Mouse (Mus musculus): ENCODE results near the gene Fcho1.

The Fcho1 gene

DNA sequence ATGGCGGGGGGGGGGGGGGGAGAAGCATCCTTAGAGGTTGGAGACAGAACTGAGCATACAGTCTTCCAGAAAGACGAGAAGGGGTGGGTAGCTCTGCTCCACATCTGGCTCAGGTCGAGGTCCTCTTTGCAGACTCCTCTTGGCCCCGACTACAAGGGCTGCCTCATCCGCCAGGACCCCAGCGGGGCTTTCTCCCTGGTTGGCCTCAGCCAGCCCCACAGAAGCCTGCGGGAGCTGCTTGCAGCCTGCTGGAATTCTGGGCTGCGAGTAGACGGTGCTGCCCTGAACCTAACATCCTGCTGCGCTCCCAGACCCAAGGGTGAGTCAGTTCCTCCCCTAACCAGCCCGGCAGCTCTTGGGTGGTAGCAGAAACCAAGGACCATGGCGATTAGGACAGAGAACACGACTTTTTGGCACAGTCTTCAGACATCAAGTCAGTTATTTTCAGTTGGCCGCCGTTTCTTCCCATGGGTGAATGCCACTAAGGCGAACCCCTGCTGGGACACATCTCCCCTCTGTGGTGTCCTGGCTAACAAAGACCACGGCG, 44.1 kb downstream of the Fcho1 start:
- DNase-seq: no peak

DNA sequence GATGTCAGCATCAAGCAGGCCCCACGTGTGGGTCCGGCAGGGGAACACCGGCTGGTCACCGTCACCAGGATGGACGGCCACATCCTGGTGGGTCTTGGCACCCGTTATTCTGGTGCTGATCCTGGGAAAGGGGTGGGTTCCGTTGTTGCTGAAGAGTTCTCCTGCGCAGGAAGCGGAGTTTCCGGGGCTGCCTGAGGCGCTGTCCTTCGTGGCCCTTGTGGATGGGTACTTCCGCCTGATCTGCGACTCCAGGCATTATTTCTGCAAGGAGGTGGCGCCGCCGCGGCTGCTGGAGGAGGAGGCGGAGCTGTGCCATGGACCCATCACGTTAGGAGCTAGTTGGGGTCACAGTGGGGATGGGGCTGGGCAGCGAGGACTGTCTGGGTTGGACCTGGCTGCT, 45.0 kb downstream of the Fcho1 start:
- no peak for DNase-seq

DNA sequence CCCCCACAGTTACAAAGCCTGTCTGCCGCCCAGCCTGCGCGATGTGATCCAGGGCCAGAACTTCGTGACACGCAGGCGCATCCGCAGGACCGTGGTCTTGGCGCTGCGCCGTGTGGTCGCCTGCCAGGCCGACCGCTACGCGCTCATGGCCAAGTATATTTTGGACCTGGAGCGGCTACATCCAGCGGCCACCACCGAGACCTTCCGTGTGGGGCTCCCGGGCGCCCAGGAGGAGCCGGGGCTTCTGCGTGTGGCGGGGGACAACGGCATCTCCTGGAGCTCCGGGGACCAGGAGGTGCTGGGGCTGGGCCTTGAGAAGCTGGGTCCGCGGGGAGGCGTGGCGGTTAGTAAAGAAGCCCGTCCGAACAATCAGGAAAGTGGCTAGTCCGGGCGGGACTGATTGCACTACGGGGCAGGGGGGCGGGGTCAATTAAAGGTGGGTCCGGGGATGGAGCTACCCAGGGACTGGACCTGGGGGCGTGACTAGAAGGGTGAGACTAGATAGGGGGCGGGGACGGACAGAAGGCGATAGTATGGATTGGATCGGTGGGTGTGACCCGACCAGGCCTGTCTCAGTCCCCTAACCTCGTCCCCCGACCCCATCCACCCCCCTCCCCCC, 45.9 kb downstream of the Fcho1 start:
- DNase-seq: no peak

DNA sequence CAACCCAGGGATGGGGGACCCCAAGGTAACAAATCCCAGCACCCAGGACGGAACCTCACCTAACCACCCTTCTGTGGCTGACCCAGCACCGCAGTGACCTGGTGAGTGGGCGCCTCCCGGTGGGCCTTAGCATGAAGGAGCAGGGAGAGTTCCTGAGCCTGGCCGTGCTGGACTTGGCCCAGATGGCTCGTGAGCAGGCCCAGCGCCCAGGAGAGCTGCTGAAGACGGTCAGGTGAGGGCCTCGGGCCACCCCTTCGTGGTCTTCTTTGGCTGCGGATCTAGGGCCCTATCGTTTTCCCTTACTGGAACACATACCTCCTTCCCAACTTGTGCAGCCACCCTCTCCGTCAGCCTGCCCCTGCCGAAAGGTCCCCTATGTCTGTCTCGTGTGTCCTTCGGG, 46.4 kb downstream of the Fcho1 start:
- DNase-seq: no peak

DNA sequence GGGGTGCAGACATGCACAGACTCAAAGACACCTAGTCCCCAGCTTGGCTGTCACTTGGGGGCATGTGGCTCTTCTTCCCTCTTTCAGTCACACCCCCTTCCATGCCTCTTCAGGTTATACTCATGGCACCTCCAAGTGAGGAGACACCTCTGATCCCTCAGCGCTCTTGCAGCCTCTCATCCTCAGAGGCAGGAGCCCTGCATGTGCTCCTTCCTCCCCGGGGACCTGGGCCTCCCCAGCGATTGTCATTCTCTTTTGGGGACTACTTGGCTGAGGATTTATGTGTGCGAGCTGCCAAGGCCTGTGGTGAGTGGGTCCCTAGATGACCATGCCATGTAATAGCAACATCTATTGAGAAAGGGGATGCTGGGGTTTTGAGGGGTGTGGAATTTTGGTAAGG, 47.3 kb downstream of the Fcho1 start:
- no peak for DNase-seq

DNA sequence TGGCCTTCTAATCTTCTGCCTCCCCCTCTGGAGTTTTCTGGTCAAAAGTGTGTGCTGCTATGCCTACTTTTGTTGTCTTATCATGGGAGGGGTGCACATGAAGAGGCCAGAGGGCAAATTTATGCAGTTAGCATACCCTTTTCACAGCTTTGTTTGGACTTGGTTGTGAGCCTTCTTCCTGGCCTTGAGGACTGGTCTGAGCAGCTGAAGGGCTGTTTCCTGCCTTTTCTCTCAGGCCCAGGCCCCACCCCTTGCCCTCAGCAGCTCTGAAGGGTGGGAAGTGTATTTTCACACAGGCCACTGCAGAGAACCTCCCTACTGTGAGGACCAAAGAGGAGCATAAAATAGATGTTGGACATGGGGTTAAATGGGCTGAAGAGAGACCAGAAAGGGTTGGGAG, 48.0 kb downstream of the Fcho1 start:
- DNase-seq: peak; percentile 14

DNA sequence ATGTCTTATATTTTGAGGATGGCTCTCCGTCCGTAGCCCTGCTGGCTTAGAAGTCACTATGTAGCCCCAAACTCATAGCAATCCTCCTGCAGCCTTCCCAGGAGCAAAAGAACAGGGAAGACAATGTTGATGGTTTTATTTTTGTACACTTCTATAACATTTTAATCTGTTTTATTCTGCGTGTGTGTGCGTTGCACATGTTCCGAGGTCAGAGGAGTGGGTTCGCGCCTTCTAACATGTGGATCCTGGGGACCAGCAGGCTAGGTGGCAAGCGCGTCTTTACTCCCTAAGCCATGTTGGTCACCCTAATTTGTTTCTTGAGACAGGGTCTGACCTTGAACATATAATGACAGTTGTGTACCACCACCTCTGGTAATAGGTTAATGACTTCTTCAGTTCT, 48.7 kb downstream of the Fcho1 start:
- DNase-seq: peak; percentile 25

DNA sequence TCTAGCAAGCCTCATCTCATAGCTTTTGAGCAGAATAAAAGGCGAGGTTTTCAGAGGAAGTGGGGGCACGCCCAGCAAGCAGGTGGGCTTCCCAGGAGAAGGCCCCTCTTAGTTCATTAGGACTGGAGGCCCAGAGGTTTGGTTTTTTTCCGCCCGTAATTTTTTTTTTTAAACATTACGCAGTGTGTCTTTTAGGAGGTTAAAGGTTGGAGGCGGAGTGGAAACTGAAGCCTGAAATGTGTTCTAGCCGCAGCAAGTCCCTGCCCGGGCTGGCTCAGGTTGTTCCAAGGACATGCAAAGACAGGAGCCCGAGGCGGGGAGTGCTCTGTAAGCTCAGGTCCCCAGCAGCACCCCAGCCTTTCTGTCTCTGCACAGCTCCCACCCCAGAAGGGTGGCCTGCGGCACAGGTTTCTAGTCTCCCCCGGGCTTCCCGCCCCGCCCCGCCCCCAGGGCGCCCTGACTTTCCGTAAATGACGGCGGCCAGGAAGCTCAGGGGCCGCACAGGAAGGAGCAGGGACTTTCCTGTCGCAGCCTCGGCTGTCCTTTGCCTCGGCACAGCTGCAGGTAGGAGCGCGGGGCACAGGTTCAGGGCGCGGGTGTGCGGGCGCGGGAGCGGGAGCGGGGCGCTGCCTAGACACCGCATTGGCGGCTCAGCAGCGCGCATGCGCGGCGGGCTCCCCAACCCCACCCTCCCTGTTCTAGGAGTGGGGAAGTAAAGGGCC, 49.3 kb downstream of the Fcho1 start, which contains the start of gene Jak3:
Jak3 (plus strand) TSS at position 277 of the 722 bp plus-strand sequence.
- DNase-seq: peak; percentile 74

DNA sequence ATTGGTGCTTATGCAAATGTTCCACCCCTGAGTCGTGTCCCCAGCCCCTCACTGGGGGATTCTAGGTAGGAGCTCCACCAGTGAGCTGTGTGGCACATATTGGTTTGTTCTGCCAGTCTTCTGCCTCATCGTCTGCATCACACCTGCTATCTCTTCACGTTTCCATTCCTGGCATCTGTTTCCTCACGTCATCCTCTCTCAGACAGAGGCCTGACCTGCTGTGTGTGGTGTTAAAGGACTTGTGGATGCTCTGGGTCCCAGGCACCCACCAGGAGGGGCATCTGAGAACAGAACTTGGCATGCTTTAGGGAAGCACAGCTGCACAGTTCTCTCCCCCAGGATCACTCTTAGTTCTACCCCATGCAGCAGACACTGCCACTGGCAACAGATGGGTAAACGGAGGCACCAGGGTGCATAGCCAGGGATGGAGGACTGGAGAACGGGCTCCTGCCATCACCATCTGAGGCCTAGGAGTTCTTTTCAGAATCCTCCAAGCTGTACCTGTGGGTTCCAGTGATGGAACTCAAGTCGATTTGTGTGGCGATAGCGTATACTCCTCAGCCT, 50.0 kb downstream of the Fcho1 start:
- peak; percentile 27 for DNase-seq

DNA sequence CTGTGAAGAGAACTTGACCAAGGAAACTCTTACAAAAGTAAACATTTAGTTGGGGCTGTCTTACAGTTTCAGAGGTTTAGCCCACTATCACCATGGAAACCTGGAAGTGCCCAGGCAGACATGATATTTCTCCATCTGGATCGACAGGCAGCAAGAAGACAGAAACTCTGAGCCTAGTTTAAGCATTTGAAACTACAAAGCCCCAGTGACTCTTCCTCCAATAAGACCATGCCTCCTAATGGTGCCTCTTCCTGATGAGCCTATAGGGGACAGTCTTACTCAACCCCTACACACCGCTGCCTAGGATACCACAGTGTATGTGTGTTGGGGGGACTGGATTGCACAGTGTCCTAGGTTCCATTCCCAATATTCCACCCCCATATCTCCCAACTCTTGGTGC, 51.4 kb downstream of the Fcho1 start:
- DNase-seq: no peak

DNA sequence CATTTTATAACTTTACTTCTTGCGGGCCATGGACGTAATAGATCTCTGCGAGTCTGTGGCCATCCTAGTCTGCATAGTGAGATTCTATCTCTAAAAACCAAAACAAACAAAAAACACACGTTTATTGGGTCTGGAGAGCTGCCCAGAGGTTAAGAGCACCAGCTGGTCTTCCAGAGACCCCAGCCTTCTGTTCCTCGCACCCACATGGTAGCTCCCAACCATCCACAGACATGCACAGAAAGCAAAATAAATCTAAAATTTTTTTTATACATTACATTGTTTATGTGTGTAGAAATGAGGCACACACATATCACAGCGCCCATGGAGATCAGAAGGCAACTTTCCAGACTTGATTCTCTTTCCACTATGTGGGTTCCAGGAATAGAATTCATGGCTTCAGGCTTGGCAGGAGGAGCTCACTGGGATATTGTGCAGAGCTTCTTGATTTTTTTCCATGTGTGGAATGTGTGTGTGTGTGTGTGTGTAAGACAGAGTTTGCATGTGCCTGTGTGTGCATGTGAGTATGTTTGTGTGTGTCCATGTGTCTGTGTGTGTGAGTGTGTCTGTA, 53.3 kb downstream of the Fcho1 start:
- no peak for DNase-seq

DNA sequence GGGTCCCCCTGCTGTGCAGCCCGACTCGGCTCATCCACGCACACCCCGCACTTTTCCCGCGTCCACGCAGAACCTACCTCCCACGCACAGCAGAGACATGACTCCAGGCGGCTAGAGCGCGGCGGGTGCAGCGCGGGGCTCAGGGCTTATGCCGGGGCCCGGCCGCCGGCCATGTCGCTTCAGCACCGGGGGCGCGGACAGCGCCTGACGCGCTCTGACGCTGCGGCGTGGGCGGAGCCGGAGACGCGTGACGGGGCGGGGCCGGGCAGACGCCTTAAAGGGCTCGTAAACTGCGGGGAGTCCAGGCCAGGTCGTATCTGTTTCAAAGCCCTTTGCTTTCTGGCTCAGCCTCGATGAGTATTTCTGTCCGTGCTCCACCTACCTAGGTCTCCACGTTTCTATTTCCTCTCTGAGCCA, 54.0 kb downstream of the Fcho1 start, which contains the start of gene Unc13a:
Unc13a (minus strand) TSS at position 209 of the 417 bp plus-strand sequence.
- peak; percentile 92 for DNase-seq

DNA sequence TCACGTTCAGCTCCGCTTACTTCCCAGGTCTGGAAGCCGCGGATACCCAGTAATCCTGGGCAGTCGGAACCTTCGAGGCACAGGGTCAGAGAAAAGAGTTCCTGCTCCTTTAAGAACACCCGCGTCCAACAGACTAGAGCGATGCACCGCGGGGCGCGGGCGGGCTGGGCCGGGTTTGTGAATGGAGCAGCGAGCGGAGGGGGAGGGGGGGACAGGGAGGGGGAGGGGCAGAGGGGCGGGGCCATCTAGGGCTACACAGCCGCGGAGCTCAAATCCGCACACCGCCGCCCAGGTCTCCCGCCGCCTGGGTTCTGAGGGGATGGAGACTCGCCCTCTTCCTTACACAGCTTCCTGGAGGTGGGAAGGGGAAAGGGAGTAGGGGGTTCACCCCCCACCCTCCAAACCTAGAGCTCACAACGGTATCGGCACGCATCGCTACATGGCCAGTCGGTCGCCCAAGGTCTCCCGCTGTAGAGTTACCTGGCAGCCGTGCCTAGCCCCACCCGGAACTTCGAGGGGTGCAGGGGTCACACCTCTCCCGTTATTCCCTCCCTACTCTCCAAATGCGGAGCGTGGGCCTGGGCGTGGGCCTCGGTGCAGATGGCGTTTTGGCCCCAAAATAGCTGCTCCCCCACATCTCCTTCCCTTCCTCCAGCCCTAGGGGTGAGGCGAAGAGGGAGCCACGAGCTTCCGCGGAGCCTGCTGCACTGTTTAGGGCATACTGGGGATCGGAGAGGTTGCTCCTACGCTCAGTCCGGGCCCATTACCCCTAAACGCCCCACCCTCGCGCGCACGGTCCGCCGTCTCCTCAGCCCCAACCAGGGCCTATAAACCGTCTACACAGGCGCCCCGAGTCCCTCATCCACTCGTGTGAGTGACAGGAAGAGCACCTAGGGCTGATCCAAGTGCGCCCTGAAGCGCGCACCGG, 54.6 kb downstream of the Fcho1 start:
- peak; percentile 80 for DNase-seq

DNA sequence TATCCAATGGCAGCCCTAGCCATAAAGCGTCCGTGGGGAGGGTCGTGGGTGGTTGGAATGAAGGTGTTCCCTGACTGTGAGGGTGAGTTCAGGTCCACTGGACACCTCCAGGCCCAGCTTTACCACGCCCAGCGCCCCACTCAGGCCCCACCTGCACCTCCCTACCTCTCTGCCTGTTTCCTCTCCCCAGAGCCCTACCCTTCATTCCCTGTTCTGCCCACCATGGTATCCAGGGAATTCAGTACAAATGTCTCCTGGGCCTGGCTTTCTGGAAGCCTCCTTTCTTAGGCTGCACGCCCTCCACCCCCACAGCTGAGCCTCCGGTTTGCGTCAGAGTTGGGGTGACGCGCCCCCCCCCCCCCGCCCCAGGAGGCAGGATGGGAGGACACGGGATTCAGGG, 55.3 kb downstream of the Fcho1 start:
- no peak for DNase-seq

DNA sequence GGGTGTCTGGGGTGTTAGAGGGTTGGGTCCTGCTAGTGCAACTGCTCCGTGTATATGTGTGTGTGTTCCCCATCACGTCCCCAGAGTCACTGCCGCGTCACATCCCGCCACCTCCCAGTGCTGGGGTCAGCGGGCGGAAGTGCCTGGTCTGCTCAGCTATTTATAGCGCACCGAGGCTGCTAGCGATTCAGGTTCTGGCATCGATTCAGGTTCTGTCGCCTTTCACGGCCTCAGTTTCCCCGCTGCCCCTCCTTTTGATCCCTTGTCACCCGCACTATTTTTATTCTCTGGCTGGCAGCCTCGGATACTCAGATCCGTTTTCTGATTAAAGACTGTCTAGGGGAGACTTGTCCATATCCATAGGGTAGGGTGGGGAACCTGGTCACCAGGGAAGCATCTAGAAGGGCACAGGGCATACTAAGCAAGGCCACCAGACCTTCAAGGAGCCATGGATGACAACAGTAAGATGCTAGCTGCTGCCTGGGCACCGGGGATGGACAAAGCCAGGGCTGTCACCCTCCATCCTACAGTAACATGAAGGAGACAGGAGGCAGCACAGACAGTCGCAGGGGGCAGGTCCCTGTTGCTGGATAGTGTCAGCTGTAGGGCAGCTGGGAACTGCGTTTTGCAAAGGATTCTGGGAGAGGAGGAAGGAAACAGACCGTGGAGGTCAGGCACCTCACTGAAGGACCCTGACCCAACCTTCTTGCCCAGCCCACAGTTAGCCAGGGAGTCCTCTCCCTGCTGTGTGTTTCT, 57.1 kb downstream of the Fcho1 start:
- DNase-seq: no peak

DNA sequence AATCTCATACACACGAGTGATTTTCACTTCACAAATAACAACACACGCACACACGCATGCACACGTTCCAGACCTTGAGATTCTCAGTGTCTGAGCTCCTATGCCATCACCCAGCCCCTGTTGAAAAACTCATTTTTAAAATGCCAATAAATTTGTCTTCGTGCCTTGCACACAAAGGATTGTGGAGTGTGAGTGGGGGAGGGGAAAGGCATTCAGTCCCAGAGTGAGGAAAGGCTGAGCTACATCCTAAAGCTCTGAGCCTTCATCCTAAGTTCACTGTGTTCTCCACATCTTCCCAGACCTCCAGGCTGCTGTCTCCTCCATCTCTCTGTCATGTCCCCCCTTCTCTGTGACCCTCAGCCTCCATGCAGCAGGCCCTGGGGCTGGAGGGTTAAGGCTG, 58.3 kb downstream of the Fcho1 start:
- DNase-seq: no peak

DNA sequence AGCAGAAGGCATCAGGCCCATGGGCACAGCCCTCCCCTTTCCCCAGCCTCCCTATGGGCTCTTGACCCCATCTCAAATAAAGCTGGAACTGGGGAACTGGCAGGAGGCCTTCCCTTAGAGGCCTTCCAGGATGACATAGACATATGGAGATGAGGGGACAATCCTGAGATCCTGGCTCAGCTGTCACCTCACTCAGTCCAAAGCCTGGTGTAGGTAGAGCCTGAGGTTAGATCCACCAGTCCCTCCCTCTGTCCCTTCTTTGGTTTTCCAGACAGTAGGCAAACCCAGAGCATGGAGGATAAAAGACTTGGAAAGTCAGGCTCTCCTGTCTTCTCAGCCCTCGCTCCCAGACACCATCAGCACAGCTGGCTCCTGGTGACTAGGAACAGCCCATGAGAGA, 58.7 kb downstream of the Fcho1 start:
- DNase-seq: no peak

DNA sequence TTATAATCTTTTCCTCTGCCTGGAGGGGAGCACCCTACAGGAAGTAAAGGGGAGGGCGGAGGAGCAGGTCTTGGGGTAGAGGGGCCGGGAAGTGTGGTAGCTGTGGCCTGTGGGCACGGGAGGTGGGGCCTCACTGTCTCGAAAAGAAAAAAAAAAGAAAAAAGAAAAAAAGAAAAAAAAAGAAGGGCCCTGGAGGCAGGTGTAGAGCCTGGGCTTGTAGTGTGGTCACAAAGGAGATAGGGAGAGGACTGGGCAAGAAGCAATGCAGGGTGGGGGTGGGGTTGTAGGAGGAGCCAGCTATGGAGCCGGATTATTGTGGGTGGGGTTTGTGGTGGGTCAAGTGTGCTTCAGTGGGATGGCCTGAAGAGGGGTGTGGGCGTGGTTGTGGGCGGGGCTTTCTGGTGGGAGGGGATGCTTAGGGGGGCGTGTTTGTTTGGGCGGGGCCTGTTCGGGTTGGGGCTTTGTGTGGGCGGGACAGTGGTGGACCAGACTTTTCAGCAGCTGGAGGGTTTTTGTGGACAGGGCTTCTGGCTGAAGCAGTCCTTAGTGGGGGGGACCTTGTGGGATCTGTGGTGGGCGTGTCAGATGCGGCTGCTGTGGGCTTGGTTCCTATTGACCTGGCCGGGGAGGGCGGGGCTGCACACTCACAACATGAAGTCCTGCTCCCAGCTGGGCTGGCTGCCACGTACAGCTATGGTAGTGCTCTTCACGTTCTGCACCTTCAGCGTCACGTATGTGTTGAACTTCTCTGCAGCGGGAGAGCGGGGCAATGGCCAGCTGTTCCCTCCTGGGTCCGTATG, 60.0 kb downstream of the Fcho1 start:
- no peak for DNase-seq

DNA sequence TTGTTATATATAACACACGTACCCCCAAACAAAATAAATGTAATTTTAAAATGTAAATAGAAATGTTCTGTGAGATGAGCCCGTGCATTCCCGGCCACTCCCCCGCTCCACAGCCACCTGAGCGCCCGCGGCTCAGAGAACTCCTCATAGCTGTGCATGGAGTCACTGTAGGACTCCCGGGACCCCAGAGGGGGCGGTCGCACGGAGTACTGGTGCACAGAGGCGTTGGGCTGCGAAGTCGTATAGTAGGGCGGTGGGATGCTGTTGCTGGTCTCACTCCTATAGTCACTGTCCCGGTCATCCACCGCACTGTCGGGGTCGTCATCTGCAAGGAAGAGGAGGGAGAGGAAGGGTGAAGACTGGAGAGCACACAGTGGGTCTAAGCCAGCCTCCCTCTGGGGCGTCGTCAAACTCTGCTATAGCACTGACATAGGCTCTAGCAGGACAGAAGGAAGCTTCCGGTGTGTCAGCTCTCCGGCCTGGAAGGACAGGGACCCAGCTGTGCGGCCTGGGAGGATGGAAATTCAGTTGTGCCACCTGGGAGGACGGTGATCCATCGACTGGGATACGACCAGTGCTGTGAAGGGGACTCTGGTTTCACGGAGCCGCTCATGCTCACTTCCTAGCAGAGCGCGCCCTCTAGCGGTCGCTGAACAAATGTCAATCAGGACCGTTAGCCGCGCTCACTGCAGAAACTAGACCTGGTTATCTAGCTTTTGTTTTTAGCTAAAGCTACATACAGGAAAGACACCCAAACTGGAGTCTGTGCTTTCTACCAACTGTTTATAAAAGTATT, 65.0 kb downstream of the Fcho1 start:
- DNase-seq: peak; percentile 83

DNA sequence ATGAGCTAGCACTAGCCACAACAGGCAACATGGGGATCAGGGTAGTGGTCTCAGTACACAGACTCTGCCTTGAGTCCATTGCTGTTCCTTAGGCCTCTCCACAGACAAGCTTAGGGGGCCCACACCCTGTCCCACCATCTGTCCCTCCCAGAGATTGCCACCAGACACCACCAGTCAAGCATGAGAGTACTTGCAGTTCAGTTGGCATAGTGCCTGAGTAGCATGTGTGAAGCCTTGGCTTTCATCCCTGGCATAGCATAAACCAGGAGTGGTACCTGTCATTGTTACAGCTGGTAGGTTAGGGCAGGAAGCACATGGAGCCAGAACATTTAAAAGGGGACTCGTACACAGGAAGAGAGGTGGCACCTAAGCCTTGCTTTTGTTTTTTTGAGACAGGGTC, 65.8 kb downstream of the Fcho1 start:
- peak; percentile 57 for DNase-seq
